Mouse (Mus musculus): ENCODE results near the gene Mcemp1. TPM values are rescaled to one million over a fixed set of nuclear protein-coding genes. Genes with fewer than 3 reads are reported as not detected.

Mcemp1 gene
- polyA plus RNA-seq (2012; rRNA removed), result 0.08 and 0.21 TPM in 2 replicates

DNA sequence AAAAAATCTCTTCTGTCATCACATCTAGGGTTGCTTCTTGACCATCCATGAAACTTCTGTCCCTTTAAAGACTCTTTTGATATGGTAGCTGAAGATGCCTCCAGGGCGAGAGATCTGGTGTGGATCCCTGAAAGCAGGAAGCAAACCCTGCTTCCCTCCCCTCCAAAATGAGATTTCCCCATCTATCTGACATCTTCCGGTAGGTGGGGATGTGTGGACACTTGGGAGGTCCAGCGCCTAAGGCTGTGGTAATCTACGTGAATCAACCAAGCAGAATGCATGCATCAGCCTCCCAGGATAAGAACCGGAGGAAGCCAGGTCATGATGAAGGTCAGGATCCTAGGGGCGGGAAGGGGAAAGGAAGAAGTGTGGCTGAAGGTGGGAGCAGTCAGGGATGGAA, at the start of gene Mcemp1:
Gene Mcemp1 (plus strand): TSS at position 248 of the 400 bp plus-strand sequence.

DNA sequence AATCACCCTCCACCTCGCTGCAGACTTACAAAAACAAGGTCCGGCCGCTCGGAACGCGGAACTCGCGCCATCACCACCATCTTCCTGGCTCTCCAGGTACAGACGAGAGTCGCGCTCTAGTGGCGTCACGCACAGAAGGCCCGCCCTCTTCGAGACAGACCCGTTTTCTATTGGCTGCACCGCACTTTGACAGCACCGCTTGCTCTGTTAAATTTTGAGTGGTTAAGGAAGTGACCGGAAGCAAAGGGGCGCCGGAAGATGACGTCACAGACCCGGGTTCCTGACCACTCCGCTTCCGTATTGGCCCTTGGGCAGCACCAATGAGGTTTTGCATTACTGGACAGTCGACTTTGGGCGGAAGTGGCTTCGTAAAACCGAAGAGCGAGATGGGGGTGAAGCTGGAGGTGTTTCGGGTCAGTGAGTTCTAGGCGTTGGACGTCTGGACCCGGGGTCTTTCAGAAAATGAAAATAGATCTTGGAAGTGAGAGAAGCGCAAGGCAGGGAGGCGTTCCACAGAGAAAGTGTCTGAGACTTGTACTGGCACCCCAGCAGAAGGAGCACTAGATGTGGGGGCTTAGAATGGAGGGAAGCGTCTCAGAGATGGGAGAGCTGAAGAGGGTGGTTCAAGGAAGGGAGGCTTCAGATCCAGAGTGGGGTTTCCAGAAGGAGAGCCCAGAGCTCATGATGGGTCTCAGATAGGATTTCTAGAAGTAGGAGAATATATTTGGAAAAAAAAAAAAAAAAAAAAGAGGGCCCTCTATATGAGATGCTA, 44.2 kb upstream of the Mcemp1 start, which contains the start of the genes Xab2 and Pet100:
Gene Xab2 (minus strand): TSS at position 118 of the 772 bp plus-strand sequence.
Gene Pet100 (plus strand): TSS at position 350 of the 772 bp plus-strand sequence.

DNA sequence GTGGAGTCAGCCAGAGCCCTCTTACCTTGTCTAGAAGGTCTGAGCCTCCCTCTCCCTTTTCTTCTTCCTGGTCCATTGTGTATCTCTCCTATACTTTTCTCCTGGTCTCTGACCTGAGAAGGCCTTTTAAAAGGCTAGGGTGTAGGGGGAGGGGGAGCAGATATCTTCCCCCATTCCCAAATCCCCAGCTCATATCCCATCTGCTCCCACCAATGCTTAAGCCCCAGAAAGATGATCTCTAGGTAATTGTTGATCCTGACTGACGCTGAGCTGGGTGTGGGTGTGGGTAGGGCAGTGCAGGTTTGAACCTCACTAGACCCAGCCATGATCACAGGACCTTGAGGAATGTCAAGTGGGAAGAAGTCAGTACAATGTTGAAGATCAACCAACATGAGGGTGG, 40.1 kb upstream of the Mcemp1 start, which contains the start of gene Pcp2:
Gene Pcp2 (minus strand): TSS at position 101 of the 400 bp plus-strand sequence.

DNA sequence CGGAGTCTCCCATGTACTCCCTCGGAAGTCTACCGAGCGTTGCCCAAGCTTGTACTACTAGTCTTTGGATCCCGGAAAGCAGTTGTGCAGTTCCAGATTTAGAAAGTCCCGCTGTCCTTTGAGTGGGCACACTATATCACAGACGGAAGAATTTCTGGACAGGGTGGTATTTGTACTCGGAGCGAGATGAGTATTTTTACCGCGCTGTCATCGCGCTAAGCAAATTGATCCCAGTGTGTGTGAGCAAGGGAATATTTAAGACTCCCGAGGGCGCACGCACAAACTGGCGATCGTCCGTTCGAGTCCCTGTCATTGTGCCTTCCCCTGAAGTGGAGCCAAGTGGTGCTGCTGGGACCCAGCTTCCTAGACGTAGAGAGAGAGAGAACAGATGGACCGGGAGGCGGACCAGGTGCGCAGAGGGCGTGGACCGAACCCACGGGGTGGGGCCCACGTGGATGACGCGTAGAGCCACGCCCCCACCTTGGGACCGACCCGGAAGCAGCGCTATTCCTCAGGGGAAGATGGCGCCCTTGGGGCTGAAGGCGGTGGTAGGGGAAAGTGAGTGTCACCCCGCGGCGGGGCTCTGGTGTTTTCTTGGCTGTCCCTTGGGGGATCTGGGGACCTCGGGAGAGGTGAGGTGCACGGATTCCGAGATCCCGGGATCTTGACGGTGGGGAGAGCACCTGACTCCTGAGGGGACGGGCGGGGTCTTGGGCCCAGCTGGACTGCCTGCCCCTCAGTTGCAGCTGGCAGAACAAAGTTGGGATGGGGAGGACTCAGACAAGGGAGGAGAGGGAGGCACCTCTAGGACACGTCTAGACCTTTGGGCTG, 34.7 kb upstream of the Mcemp1 start, which contains the start of gene Stxbp2:
Gene Stxbp2 (plus strand): TSS at position 309 of the 831 bp plus-strand sequence.

DNA sequence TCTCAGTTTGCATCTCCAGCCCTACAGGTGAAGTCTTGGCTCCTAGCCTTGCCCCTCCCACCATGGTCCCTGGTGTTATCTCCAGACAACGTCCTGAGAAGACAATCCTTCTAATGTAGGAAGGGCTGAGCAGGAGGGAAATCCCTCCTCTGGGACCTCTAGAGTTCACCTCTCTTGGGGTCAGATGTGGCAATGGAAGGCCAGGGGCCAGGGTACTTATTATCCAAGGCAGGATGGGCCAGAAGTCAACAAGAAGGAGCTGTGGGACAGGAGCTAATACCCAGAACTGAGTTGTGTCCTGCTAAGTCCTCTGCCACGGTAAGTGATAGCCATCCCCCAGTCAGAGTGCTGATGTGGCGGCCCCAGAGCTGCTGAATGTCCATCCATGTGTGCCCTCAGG, 10.0 kb upstream of the Mcemp1 start, which contains the start of gene Retn:
Gene Retn (plus strand): TSS at position 245 of the 400 bp plus-strand sequence.

DNA sequence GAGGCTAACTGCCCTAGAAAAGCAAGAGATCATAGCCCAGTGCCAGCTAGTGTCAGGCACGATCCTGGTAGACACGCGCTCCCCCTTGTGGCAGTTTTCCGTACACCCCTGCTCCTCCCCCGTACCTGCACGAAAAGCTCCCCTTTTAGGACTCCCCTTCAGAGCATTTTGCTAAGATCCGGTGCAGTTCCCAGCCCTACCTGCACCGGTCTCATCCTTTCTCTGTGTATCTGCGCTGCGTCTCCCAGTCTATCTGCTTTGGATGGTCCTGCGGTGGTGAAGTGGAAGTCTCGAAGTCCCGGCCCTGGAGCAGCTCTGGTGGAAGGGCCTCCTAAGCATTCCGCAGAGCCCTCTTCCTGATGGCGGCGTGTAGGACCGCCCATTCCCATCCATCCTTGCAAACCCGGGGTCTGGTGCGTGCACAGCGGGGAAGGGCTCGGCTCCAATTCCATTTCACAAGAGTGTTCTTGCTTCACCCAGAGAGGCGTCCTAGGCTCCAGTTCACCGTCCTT, 6.5 kb downstream of the Mcemp1 start, which contains the start of gene Fcor:
Gene Fcor (minus strand): TSS at position 383 of the 512 bp plus-strand sequence.

DNA sequence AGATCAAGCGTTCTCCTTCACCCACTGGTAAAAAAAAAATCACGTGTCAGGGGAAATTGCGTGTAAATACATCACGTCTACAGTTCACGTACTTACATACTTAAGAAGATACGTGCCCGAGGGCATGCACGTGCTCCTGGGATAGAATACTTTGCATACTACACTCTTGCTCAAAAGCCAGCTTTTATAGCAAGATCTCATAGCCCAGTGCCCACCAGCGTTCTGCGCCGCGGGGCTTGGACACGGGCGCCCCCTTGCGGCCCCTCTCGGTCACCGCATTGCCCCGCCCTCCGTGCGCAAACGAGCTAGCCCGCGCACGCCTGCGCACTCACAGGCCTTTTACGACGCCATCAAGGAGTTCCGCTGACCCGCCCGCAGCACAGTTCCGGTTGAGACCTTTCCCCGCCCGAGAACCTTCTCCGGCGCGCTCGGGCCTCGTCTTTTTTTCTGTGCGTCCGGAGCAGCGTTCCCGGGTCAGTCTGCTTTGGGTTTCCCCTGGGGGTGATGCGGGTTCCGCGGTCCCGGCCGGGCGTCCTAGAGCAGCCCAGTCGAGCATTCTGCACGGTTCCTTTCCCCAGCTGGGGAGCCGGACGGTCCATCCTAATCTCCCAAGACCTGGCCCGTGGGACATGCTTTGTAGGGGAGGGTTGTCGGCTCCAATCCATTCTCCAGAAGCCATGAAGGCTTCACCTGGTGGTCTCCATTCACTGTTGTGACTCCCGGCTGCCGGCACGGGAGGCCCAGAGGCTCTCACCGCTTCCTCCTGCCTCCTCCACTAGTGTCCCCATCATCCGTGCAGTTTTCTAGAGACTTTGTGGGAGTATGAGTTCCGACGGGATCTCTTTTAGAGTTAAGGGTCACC, 10.8 kb downstream of the Mcemp1 start, which contains the start of gene Trappc5:
Gene Trappc5 (plus strand): TSS at position 169 of the 862 bp plus-strand sequence.

DNA sequence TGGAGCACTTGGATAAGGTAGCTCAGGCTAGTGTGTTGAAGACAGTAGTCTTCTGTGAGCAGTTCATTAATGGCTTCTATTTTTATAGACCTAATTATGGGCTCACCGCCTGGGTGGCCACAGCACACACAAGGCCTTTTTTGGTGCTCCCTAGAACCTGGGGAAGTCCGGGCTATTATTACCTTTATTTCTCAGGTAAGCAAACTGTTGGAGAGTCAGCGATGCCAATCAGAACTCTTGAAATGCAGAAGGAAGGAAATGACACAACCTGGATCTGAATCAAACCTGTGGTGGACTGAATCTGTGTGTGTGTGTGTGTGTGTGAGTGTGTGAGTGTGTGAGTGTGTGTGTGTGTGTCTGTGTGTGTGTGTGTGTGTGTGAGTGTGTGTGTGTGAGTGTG, 28.6 kb downstream of the Mcemp1 start, which contains the start of gene Fcer2a:
Gene Fcer2a (minus strand): TSS at position 55 of the 400 bp plus-strand sequence.

Other genes with a start within 250 kb of the Mcemp1 start
- gene Pex11g, start 198.1 kb upstream of the Mcemp1 start, polyA plus RNA-seq (2012; rRNA removed), result 2.8 and 5.1 TPM in 2 replicates
- gene Tex45, start 194.9 kb upstream of the Mcemp1 start, polyA plus RNA-seq (2012; rRNA removed), result 0.17 TPM in 1 of 2 replicates, not detected in the other
- gene Zfp358, start 172.6 kb upstream of the Mcemp1 start, polyA plus RNA-seq (2012; rRNA removed), result 65.4 and 81.6 TPM in 2 replicates
- gene Mcoln1, start 165.3 kb upstream of the Mcemp1 start, polyA plus RNA-seq (2012; rRNA removed), result 127 and 133 TPM in 2 replicates
- 32.3 and 37.8 TPM in 2 replicates for gene Pnpla6, start 150.4 kb upstream of the Mcemp1 start, polyA plus RNA-seq (2012; rRNA removed)
- gene C330021F23Rik, start 97.8 kb upstream of the Mcemp1 start, polyA plus RNA-seq (2012; rRNA removed), result 4.3 and 5.4 TPM in 2 replicates
- 21.2 and 22.0 TPM in 2 replicates for gene Camsap3, start 78.5 kb upstream of the Mcemp1 start, polyA plus RNA-seq (2012; rRNA removed)
- 66.9 and 67.5 TPM in 2 replicates for gene Xab2, start 44.4 kb upstream of the Mcemp1 start, polyA plus RNA-seq (2012; rRNA removed)
- 69.2 and 71.1 TPM in 2 replicates for gene Pet100, start 44.2 kb upstream of the Mcemp1 start, polyA plus RNA-seq (2012; rRNA removed)
- gene Pcp2, start 40.2 kb upstream of the Mcemp1 start, polyA plus RNA-seq (2012; rRNA removed), result 1.6 TPM in 1 of 2 replicates, not detected in the other
- gene Stxbp2, start 34.8 kb upstream of the Mcemp1 start, polyA plus RNA-seq (2012; rRNA removed), result 36.9 and 53.7 TPM in 2 replicates
- 0.14 and 0.26 TPM in 2 replicates for gene Retn, start 10.0 kb upstream of the Mcemp1 start, polyA plus RNA-seq (2012; rRNA removed)
- gene Fcor, start 6.6 kb downstream of the Mcemp1 start, polyA plus RNA-seq (2012; rRNA removed), result 3.5 and 7.5 TPM in 2 replicates
- gene Trappc5, start 10.5 kb downstream of the Mcemp1 start, polyA plus RNA-seq (2012; rRNA removed), result 34.4 and 42.6 TPM in 2 replicates
- gene Fcer2a, start 28.4 kb downstream of the Mcemp1 start, polyA plus RNA-seq (2012; rRNA removed), result not detected in 2 replicates
- gene Clec4g, start 54.9 kb downstream of the Mcemp1 start, polyA plus RNA-seq (2012; rRNA removed), result 0.27 and 0.36 TPM in 2 replicates
- gene Cd209a, start 83.2 kb downstream of the Mcemp1 start, polyA plus RNA-seq (2012; rRNA removed), result not detected in 2 replicates
- gene Cd209e, start 188.6 kb downstream of the Mcemp1 start, polyA plus RNA-seq (2012; rRNA removed), result not detected in 2 replicates
- gene Cd209d, start 212.8 kb downstream of the Mcemp1 start, polyA plus RNA-seq (2012; rRNA removed), result not detected in 2 replicates

Data from central nervous system, embryonic 11.5 days (tissue).